Mouse (Mus musculus) ES-Bruce4 (cell line): ENCODE data around the gene Mt4. TPM values are rescaled to one million over a fixed set of nuclear protein-coding genes. Genes with fewer than 3 reads are reported as not detected.
A peak's percentile ranks its signal among the peaks of the same experiment; 100 is the strongest.

Source experiments
- H3K27ac ChIP-seq: 2 replicates; pipeline ENCODE4 v1.5.1; 2012; ENCODE audit warnings: low read length, inconsistent platforms; ENCODE audit not compliant: insufficient read depth
- H3K27me3 ChIP-seq: 2 replicates; pipeline ENCODE4 v1.6.1; 2012; ENCODE audit warnings: mild to moderate bottlenecking, low read length, inconsistent platforms; ENCODE audit not compliant: control insufficient read depth, poor library complexity, insufficient read depth, severe bottlenecking
- H3K36me3 ChIP-seq: 2 replicates; pipeline ENCODE4 v1.6.1; 2012; ENCODE audit warnings: inconsistent platforms, mild to moderate bottlenecking, low read length, moderate library complexity; ENCODE audit not compliant: control insufficient read depth, poor library complexity, insufficient read depth, severe bottlenecking
- H3K4me1 ChIP-seq: one replicate; pipeline ENCODE4 v1.8.1; 2011; ENCODE audit warnings: low read length; ENCODE audit not compliant: control insufficient read depth, insufficient read depth
- H3K4me3 ChIP-seq: 2 replicates; pipeline ENCODE4 v1.5.1; 2011; ENCODE audit warnings: low read depth, mild to moderate bottlenecking, low read length
- H3K9ac ChIP-seq: 2 replicates; pipeline ENCODE4 v1.6.1; 2012; ENCODE audit warnings: low read depth, mild to moderate bottlenecking, inconsistent platforms; ENCODE audit not compliant: poor library complexity, severe bottlenecking
- H3K9me3 ChIP-seq: replicated peaks from 2 replicates; pipeline ENCODE4 v1.6.1; 2012; ENCODE audit warnings: mild to moderate bottlenecking, low read length, inconsistent platforms; ENCODE audit not compliant: control insufficient read depth, poor library complexity, insufficient read depth, severe bottlenecking
- CTCF ChIP-seq: IDR thresholded peaks from one replicate; pipeline ENCODE4 v1.8.1; 2011; ENCODE audit warnings: low read depth, low read length
- EP300 ChIP-seq: IDR thresholded peaks from 2 replicates; pipeline ENCODE4 v1.6.1; 2011; ENCODE audit warnings: low read depth, low read length; ENCODE audit not compliant: insufficient read depth
- POLR2A ChIP-seq: IDR thresholded peaks from one replicate; pipeline ENCODE4 v1.8.1; 2011; ENCODE audit warnings: low read length; ENCODE audit not compliant: insufficient read depth
- polyA plus RNA-seq: library from polyadenylated mRNA; stranded (reverse); fragments of >200 nt; gene quantifications from 2 replicates; pipeline ENCODE4 v1.2.4, GENCODE M21; 2011; ENCODE audit warnings: low read depth; ENCODE audit not compliant: missing spikeins, insufficient read depth, insufficient read length

The Mt4 gene
- polyA plus RNA-seq: 3.0 TPM in 1 of 2 replicates, not detected in the other

DNA sequence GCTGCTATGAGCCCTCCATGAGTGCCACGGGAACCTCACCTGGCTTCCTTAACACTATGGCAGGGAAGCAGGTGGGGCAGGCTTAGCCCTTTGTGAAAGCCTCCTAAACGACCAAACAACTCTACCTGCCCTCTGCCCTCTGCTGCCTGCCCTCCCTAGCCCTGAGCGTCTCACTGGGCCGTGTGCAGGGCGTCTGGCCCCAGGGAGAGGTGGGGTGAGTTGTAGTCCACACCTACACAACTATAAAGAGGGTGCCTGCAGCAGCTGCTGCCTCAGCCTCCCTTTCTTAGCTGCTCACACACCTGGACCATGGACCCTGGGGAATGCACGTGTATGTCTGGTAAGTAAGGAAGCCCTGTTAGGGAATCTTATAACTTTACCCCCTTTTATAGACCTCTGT is at the start of gene Mt4:
TSS of gene Mt4 (plus strand) at position 265 of the 400 bp plus-strand sequence.
- Histone ChIP-seq H3K27me3 (no peaks in the 10 kb centered on the region), H3K36me3 (no peaks in the 10 kb centered on the region), H3K9me3 (no peaks in the 10 kb centered on the region), H3K4me3 (no peak within 1 kb of the TSS), H3K4me1 (peaks cover 3% of the 10 kb centered on the region), H3K9ac (no peak within 1 kb of the TSS), H3K27ac (no peak within 1 kb of the TSS)
- TF ChIP-seq CTCF (no peak), EP300 (peak; percentile 71; the same call in 1 of the 2 replicates), POLR2A (no peak)

GRCm38 (mm10) chr8:94087964-94088363 is 49.0 kb upstream of the Mt4 start:
- Histone ChIP-seq H3K27ac (no peak overlapping the region), H3K27me3 (no peaks in the 10 kb centered on the region), H3K36me3 (no peaks in the 10 kb centered on the region), H3K9me3 (no peaks in the 10 kb centered on the region), H3K4me3 (no peak overlapping the region), H3K9ac (no peak overlapping the region), H3K4me1 (peaks cover 2% of the 10 kb centered on the region)
- TF ChIP-seq CTCF (no peak), POLR2A (no peak), EP300 (no peak)

GRCm38 (mm10) chr8:94089715-94090114 is 47.3 kb upstream of the Mt4 start:
- H3K36me3 ChIP-seq: no peaks in the 10 kb centered on the region
- no peak for TF ChIP-seq EP300
- TF ChIP-seq CTCF: no peak
- TF ChIP-seq POLR2A: no peak
- no peaks in the 10 kb centered on the region for H3K27me3 ChIP-seq
- peaks cover 2% of the 10 kb centered on the region for H3K4me1 ChIP-seq
- no peak overlapping the region for H3K4me3 ChIP-seq
- H3K9me3 ChIP-seq: no peaks in the 10 kb centered on the region
- no peak overlapping the region for H3K9ac ChIP-seq
- no peak overlapping the region for H3K27ac ChIP-seq

DNA sequence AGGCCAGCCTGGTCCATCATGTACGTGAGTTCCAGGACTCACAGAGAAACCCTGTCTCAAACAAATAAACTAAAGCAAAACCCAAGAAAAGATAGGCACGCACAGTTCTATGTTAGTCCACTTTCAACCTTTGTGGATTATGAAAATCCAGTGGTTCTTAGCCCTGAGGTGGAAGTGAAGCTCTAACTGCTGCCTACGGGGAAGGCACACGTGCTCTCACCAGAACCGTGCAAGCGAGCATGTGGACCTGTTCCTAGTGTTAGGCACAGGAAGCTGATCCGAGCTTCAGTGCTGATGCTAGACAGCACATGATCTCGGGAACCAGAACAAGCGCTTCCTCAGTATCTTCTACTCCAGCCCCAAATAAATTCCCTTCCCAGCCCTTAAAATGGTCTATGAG is 44.1 kb upstream of the Mt4 start:
- no peak overlapping the region for H3K4me3 ChIP-seq
- H3K9ac ChIP-seq: no peak overlapping the region
- no peak for TF ChIP-seq POLR2A
- TF ChIP-seq EP300: no peak
- TF ChIP-seq CTCF: no peak
- peaks cover 2% of the 10 kb centered on the region for H3K4me1 ChIP-seq
- no peak overlapping the region for H3K27ac ChIP-seq
- H3K36me3 ChIP-seq: no peaks in the 10 kb centered on the region
- no peaks in the 10 kb centered on the region for H3K27me3 ChIP-seq
- no peaks in the 10 kb centered on the region for H3K9me3 ChIP-seq

GRCm38 (mm10) chr8:94094281-94094680 is 42.7 kb upstream of the Mt4 start:
- no peak for TF ChIP-seq EP300
- TF ChIP-seq CTCF: peak; percentile 9
- TF ChIP-seq POLR2A: no peak
- no peaks in the 10 kb centered on the region for H3K36me3 ChIP-seq

GRCm38 (mm10) chr8:94098081-94098974 is 38.7 kb upstream of the Mt4 start, which contains the start of gene Bbs2:
Gene Bbs2 (minus strand): TSS chr8:94098928.
- H3K4me3 ChIP-seq: peak within 1 kb of the TSS; percentile 69
- peak within 1 kb of the TSS; percentile 38 for H3K9ac ChIP-seq
- H3K36me3 ChIP-seq: no peaks in the 10 kb centered on the region
- no peaks in the 10 kb centered on the region for H3K9me3 ChIP-seq
- no peaks in the 10 kb centered on the region for H3K4me1 ChIP-seq
- no peaks in the 10 kb centered on the region for H3K27me3 ChIP-seq
- TF ChIP-seq EP300 (no peak), POLR2A (peak; percentile 93), CTCF (peak; percentile 31)
- H3K27ac ChIP-seq: peak within 1 kb of the TSS; percentile 59

More at GRCm38 (mm10) chr8:94094281-94094680, 42.7 kb upstream of the Mt4 start:
- Histone ChIP-seq H3K27me3 (no peaks in the 10 kb centered on the region), H3K9me3 (no peaks in the 10 kb centered on the region), H3K4me3 (no peak overlapping the region), H3K9ac (no peak overlapping the region), H3K4me1 (peaks cover 2% of the 10 kb centered on the region), H3K27ac (no peak overlapping the region)
